Mouse (Mus musculus): ENCODE data around the gene Hoxd8.

DNA sequence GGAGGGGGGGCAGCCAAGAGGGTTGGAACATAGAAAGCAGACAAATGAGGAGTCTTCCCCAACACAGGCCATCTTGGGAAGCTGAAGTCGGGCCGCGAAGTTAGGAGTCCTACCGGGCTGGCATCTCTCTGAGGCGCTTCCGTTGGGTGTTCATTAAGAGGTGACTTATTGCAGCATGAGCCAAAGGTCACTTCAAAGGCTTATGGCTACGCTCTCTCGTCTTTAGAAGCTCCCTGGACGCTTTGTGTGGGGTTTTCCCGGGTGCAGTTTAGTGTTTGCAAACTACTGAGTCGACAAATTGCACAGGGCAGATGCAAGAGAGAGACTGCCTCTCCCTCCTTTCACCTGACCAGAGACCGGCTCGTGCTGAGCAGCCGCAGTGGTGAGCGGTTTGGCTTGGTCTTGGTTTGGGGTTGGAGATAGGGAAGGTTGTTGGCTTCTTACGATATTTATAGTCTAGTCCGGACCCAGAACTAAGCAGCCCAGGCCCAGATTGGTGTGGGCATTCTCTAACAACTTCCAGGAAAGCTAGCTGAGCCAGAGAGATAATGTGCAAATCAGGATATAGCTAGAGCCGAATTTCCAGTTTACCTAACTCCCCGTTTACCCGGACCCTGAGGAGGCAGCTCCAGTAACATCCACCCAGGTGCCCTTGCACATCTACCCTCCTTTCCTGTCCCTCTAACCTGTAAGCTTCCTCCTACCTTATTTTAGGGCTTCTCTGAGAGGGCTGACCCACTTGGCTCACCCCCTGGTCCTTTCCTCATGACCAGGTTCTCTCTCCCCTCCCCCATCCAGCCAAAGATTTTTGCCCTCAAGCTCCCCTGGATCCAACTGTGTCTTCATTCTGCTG is 34.4 kb downstream of the Hoxd8 start:
- TF ChIP-seq CTCF (IDR thresholded peaks at IDR 0.05; ENCODE audit: low read depth) (no peak), EP300 (IDR thresholded peaks at IDR 0.05; ENCODE audit: low read depth) (no peak)

Data from liver, embryonic 14.5 days (tissue).